In the genomic region with DNA sequence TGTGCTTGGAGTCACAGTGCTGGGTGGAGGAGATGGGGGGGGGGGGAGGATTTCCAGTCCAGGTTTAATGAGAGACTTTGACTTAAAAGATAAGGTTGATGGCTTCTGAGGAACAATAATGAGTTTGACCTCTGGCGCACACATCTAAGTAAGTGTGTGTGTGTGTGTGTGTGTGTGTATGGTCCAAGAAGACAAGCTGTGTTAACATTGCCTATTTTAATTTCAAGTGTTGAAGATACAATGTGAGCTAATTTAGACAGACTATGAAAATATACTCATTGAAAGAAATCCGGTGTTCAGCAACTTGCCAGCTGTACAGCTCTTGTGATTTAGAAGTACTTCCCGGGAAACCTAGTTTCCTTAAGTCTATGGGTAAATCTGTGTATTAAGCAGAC, we compare ENCODE assay signal across 19 mouse cellular contexts.
"Had no signal": no experiment of that assay in that cellular context is flagged by ENCODE, and none has a peak within 500 bp of the region (broad histone marks: within the 10 kb centered on the region; RNA-seq: fewer than 3 reads in every experiment).

No protein-coding gene starts in this region.

- H3K9ac ChIP-seq: liver, embryonic 12.5 days; liver, embryonic 14.5 days; midbrain, embryonic 12.5 days; neural tube, embryonic 13.5 days; neural tube, embryonic 15.5 days had no signal

- H3K36me3 ChIP-seq: liver, embryonic 12.5 days; midbrain, embryonic 10.5 days; midbrain, embryonic 12.5 days; neural tube, embryonic 13.5 days; neural tube, embryonic 15.5 days had no signal

- ATAC-seq: liver, embryonic 12.5 days; midbrain, embryonic 16.5 days had no signal

- DNase-seq: lung, postnatal 10 days; lung, postnatal 4 days; midbrain, embryonic 14.5 days; retina, postnatal 1 day; right cerebral cortex, adult 18-20 months; right cerebral cortex, postnatal 25 days; right cerebral cortex, postnatal 4 days; spleen, adult 18-20 months; thymus, adult 18-20 months; thymus, postnatal 14 days; thymus, postnatal 36 days had no signal

- H3K9me3 ChIP-seq: liver, embryonic 12.5 days; midbrain, embryonic 10.5 days; midbrain, embryonic 12.5 days; neural tube, embryonic 13.5 days; neural tube, embryonic 15.5 days had no signal

- H3K4me2 ChIP-seq: liver, embryonic 12.5 days; midbrain, embryonic 12.5 days; neural tube, embryonic 13.5 days; neural tube, embryonic 15.5 days had no signal

- H3K4me1 ChIP-seq: liver, embryonic 12.5 days; midbrain, embryonic 10.5 days; midbrain, embryonic 12.5 days; neural tube, embryonic 13.5 days; neural tube, embryonic 15.5 days had no signal

- H3K27me3 ChIP-seq: liver, embryonic 12.5 days; midbrain, embryonic 12.5 days; neural tube, embryonic 13.5 days; neural tube, embryonic 15.5 days had no signal

- H3K27ac ChIP-seq: liver, embryonic 12.5 days; liver, embryonic 14.5 days; midbrain, embryonic 10.5 days; midbrain, embryonic 12.5 days; neural tube, embryonic 13.5 days; neural tube, embryonic 15.5 days had no signal

- H3K4me3 ChIP-seq: liver, embryonic 12.5 days; midbrain, embryonic 10.5 days; midbrain, embryonic 12.5 days; myocyte; neural tube, embryonic 13.5 days; neural tube, embryonic 15.5 days had no signal
